Mouse (Mus musculus) bone marrow macrophage, adult 2 months (primary cell): ENCODE results near the gene Tyrobp. TPM values are rescaled to one million over a fixed set of nuclear protein-coding genes. Genes with fewer than 3 reads are reported as not detected.

ENCODE experiments used
- H3K27ac ChIP-seq: 2 replicates; pipeline ENCODE4 v1.5.1; 2012; ENCODE audit warnings: low read depth, low read length; ENCODE audit not compliant: insufficient read depth
- H3K4me1 ChIP-seq: 2 replicates; pipeline ENCODE4 v1.6.1; 2012; ENCODE audit warnings: low read length; ENCODE audit not compliant: control insufficient read depth, insufficient read depth
- H3K4me3 ChIP-seq: 2 replicates; pipeline ENCODE4 v1.5.1; 2012; ENCODE audit warnings: mild to moderate bottlenecking, low read length, moderate library complexity; ENCODE audit not compliant: insufficient read depth
- CTCF ChIP-seq: IDR thresholded peaks from 2 replicates; pipeline ENCODE4 v1.5.1; 2012; ENCODE audit warnings: low read depth, mild to moderate bottlenecking, low read length, moderate library complexity
- POLR2A ChIP-seq: IDR thresholded peaks from 2 replicates; pipeline ENCODE4 v1.6.1; 2012; ENCODE audit warnings: mild to moderate bottlenecking, low read depth, low read length, borderline replicate concordance
- polyA plus RNA-seq: library from polyadenylated mRNA; stranded (reverse); fragments of >200 nt; gene quantifications from 2 replicates; pipeline ENCODE4 v1.2.4, GENCODE M21; 2012; ENCODE audit not compliant: missing spikeins, insufficient read depth, insufficient read length

Tyrobp gene
- polyA plus RNA-seq, 1 experiment, result 3,702 TPM

GRCm38 (mm10) chr7:30444154-30444970, 30.8 kb downstream of the Tyrobp start:
- Histone ChIP-seq H3K4me3 (no peak overlapping the region; the same call in 1 of the 2 replicates), H3K27ac (no peak overlapping the region), H3K4me1 (no peaks in the 10 kb centered on the region; the same call in 1 of the 2 replicates)
- no peak for TF ChIP-seq CTCF
- no peak for TF ChIP-seq POLR2A

- no peak for TF ChIP-seq POLR2A
- no peak for TF ChIP-seq CTCF
- H3K27ac ChIP-seq, result no peak within 1 kb of the TSS
- peak within 1 kb of the TSS; percentile 49 for H3K4me3 ChIP-seq
- H3K4me1 ChIP-seq, result no peaks in the 10 kb centered on the region; the same call in 1 of the 2 replicates
These were observed 31.6 kb downstream of the Tyrobp start, which contains the start of gene Aplp1 for GRCm38 (mm10) chr7:30444971-30445751. Gene Aplp1 (minus strand): TSS chr7:30445535.

- Histone ChIP-seq H3K27ac (no peak overlapping the region), H3K4me3 (no peak overlapping the region), H3K4me1 (peaks cover 3% of the 10 kb centered on the region; the same call in 1 of the 2 replicates)
- TF ChIP-seq POLR2A (no peak), CTCF (no peak)
These were observed 36.7 kb downstream of the Tyrobp start for GRCm38 (mm10) chr7:30450241-30450640.

DNA sequence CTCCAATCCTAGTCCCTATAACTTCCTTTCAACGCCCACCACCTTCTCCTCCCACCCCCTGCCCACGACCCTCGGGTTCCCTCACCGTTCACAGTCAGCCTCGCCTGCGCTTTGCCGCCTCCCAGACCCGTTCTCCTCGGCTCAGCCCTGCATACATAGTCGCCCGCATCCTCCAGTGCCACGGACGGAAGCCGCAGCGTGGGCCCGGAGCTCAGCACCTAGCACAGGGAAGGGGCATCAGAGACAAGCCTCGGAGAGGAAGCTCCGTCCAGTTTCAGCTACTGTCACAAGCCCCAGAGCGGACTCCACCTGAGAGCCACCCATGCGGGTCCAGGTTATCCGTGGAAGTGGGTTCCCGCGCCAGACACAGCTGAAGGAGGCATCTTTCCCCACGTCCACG, 39.8 kb downstream of the Tyrobp start:
- TF ChIP-seq CTCF, result no peak
- TF ChIP-seq POLR2A, result no peak

GRCm38 (mm10) chr7:30453766-30454165, 40.2 kb downstream of the Tyrobp start:
- Histone ChIP-seq H3K27ac (no peak overlapping the region), H3K4me3 (peak overlapping the region; percentile 17; the same call in 1 of the 2 replicates), H3K4me1 (peaks cover 3% of the 10 kb centered on the region; the same call in 1 of the 2 replicates)
- no peak for TF ChIP-seq POLR2A
- no peak for TF ChIP-seq CTCF

More for the DNA sequence above, 39.8 kb downstream of the Tyrobp start:
- Histone ChIP-seq H3K4me3 (no peak overlapping the region), H3K27ac (no peak overlapping the region), H3K4me1 (peaks cover 3% of the 10 kb centered on the region; the same call in 1 of the 2 replicates)

- peaks cover 3% of the 10 kb centered on the region; the same call in 1 of the 2 replicates for H3K4me1 ChIP-seq
- H3K4me3 ChIP-seq, result no peak overlapping the region
- TF ChIP-seq CTCF, result no peak
- TF ChIP-seq POLR2A, result no peak
- no peak overlapping the region for H3K27ac ChIP-seq
These were observed 40.7 kb downstream of the Tyrobp start for GRCm38 (mm10) chr7:30454259-30454658.

GRCm38 (mm10) chr7:30456487-30456886, 42.9 kb downstream of the Tyrobp start:
- Histone ChIP-seq H3K4me3 (no peak overlapping the region), H3K4me1 (peaks cover 3% of the 10 kb centered on the region; the same call in 1 of the 2 replicates), H3K27ac (no peak overlapping the region)
- TF ChIP-seq POLR2A (no peak), CTCF (no peak)

DNA sequence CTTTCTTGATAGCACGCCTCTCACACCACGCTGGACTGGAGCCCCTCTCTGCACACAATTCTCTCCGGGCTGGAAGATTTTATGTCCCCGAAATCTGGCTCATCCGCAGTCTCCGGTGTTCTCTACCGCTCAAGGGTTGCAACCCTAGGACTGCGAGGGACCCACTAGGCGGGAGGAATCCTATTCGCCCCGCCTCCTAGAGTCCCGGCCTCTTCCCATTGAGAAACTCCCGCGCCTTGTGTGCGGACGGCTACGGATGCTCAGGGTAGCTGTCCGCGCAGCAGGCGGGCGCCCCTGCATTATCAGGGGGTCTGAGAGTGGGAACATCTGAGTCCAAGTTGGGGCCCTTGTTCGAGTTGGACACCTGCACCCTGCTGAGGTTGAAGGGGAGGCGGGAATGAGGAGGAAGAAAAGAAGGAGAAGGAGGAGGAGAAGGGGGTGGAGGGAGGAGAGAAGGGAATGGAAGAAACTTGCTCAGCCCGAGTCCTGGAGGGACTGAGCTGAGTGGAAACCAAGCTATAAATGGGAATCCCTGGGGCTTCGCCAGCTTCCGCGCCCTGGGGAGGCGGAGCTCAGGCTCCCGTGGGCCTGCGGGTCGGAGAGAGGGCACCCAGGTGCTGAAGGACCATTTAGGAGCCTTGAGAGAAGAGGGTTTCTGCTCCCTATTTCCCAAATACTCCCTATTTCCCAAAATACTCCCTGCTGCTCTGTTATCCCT, 43.5 kb downstream of the Tyrobp start:
- Histone ChIP-seq H3K27ac (no peak overlapping the region), H3K4me3 (no peak overlapping the region), H3K4me1 (peaks cover 3% of the 10 kb centered on the region; the same call in 1 of the 2 replicates)
- TF ChIP-seq POLR2A (no peak), CTCF (no peak)
